Mouse (Mus musculus) B cell, adult 62 days (primary cell): ENCODE results near the gene Supt6. TPM values are rescaled to one million over a fixed set of nuclear protein-coding genes. Genes with fewer than 3 reads are reported as not detected.

Experiments
- total RNA-seq: library from RNA; stranded (reverse); gene quantifications from 4 replicates; pipeline ENCODE4 v1.2.4, GENCODE M21; 2023

Supt6 gene
- 74.7 to 76.9 TPM (median 76.1 TPM) in 4 replicates for total RNA-seq

DNA sequence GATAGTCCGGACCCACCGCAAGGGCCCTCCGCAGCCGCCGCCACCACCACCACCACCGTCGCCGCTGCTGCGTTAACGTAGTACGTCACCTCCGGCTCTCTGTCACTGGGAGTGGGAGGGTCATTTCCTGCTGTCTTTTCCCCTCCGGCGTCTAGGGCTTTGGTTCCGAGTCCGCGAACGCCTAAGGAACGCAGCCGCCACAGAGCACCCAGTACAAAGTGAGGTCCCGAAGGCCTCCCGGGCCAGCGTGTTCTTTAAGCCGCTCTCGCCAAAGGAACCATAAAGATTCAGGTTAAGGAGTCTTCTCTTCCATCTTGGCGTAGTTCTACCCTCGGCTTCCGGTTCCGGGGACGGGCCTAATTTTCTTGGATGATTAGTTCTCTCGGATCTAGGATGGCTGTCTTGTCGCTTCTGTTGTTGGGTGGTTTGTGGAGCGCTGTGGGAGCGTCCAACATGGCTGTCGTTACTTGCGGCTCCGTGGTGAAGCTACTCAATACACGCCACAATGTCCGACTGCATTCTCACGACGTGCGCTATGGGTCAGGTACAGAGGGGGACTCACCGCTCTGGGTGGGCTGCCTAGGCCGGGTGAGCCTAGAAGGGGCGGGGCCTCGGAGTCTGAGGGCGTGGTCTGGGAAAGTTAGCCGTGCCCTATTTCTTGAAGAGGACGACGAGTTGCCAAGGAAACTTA, at the start of gene Supt6, which contains the start of gene Sdf2:
TSS of gene Supt6 (minus strand) at position 361 of the 691 bp plus-strand sequence.
TSS of gene Sdf2 (plus strand) at position 120 of the 691 bp plus-strand sequence.

DNA sequence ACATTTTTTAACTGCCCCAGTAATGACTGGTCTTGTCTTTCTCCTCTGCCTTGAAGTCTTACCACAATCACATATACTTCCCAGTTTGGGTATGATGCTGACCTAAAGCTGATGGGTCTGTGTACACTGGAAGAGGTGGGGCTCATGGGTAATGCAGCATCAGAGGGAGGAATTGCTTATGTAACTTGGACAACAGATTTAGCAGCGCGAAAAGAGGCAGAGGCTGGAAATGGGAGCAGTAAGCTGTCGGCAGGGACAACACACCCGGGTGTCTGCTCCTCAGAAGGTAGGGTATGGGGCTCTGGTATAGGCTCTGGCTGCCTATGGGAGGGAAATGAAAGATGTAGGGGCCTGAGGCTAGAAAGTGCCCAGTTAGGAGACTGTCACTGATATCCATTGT, 44.9 kb upstream of the Supt6 start, which contains the start of gene BC030499:
TSS of gene BC030499 (plus strand) at position 188 of the 400 bp plus-strand sequence.

DNA sequence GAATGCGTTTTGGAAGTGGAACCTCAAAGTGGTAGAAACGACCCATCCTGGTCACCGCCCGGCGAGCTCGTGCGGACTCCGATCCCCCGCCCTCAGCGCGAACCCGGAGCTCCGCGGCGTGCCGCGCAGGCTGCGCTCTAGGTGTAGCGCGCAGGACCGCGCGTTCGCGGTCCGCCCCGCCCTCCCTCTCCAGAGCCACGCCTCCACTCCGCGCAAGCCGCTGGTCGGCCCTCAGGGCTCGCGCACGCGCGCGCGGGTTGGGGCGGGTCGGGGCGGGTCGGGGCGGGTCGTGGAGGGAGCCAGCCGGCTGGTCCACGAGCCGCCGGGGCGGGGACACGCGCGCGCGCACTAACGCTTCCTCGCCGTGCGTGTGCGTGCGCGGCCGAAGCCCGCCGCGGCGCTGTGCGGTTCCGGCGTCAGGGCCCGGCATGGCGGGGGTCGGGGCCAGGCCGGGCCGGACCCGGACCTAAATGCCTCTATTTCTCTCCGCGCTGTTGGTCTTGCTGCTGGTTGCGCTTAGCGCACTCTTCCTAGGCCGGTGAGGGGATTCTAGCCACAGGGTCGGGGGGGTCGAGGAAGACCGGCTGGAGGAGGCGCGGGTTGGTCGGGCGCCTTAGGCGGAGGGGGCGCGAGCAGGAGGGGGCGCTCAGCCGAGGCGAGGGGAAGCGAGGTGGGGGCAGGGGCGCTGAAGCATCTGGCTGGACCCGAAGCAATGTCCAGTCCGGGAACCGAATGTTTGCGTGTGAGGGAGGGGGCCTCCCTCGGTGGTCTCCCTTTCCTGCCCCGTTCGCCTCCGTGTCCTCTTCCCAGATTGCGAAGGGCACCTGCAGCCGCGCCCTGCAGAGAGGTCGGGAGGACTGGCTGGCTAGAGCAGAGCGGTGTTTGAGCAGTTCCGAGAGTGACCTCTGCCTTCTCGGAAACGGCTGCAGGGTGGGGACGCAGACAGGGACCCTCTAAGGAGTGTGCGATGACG, 15.9 kb upstream of the Supt6 start, which contains the start of gene 2610507B11Rik:
TSS of gene 2610507B11Rik (plus strand) at position 373 of the 973 bp plus-strand sequence.

DNA sequence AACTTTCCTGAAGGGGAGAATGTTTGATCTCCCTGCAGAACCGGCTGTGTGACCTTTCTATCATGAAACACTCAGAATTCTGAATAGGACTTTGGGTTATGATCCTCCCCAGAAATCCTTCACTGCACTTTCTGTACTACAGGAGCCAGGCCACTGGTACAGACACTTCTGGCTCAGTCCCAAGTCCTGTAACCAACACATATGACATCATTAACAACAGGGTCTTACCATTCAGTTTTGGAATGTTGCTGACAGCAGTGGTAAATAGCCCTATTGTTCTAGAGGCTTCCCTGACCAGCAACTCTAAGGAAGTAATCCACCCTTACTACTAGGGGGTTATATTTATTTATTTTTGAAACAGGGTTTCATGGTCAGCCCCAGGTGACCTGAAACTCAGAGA, 52.7 kb downstream of the Supt6 start, which contains the start of gene Proca1:
TSS of gene Proca1 (plus strand) at position 280 of the 400 bp plus-strand sequence.

DNA sequence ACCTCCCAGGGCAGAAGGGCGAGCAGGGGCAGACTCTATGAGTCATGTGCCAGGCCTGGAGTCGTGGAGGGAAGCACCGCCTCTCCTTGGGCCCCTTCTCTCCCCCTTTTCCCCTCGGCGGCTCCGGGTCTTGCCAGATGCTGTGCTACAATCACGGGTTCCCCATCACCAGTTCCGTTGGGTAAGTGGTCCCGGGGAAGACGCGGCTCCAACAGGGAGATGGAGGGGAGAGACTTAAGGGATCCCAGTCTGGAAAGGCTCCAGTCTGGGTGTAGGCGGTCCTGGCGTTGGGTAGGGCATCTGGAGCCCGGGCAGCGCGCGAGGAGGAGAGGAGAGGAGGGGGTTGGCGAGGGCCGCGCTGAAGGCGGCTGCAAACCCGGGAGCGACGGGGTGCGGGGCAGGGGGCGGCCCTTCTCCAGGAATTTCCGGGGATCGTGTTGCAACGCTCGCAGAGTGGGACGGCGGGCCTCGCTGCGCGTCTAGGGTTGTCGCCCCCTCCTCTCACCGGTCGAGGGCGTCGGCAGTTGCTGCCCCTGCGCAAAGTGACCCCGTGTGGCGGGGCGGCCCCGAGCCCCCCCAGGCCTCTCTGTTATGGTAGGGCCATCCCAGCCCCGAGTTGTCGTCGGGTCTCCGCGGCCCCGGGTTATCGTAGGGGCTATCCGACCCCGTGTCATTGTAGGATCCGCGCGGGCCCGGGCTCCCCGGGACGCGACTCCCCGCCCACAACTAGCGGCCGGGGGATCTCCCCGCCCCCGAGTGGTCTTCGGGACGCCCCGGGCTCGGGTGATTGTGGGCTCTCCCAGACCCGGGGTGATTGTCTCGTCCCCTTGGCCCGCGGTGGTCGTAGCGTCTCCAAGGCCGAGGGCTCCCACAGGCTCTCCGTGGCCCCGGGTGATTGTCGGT, 57.2 kb downstream of the Supt6 start, which contains the start of gene Rab34:
TSS of gene Rab34 (plus strand) at position 100 of the 903 bp plus-strand sequence.

DNA sequence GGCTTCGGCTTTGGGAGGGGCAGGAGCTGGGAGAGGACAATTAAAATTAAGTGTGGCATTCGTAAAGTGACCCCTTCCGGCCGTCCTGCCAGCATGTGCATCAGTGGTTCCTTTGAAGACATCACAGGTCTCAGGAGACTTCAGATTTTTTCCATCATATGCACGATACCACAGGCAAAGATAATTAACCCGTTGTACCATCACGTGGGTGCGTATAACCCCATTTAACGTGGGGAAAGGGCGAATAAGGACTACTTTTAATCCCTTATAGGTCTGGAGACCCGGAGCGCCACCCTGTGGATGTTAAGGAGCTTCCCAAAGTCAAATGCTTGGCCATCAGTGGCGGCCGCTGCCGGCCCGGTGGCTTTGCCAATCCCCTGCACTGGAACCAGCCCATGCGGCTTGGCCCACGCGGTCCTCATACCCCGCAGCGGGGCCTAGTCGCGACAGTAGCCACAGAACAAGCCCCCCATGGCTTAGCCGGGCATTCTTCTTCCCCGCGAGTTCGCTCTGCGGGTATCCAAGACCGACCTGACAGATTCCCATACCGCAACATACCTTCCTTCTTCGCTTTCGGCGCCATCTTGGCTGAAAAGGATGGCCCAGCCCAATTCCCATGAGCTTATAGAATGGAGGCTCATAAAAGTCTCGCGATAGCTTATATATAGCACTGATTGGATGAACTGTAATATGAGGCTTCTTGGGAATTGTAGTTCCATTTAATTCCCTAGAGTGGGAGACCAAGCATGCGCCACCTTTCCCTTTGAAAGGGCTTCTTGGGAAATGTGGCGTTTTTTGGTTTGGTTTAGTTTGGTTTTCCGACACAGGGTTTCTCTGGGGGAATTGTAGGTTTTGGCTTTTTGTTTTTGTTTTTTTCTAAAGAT, 62.6 kb downstream of the Supt6 start, which contains the start of gene Rpl23a:
TSS of gene Rpl23a (minus strand) at position 624 of the 884 bp plus-strand sequence.

DNA sequence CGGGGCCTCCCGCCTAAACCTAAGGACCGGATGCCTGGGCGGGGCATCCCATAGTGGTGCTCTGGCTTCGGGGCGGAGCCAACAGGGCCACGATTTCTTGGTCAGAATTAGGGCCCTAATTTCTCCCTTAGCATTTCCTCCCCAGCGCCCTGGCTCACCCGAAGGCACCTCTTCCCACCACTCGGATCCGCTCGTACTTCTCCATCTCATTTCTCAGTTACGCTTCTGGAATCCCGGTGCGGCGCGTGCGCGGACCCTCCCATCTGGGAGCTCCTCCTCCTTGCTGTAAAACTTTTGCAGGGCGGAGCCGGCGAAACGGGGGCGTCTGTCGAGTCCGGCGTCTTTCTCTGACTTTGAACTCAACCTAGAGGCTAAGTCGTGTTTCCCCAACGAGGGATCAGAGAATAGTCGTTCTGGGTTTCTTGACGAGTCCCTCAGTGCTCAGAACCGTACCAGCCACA, 69.4 kb downstream of the Supt6 start, which contains the start of the genes Nek8 and Tlcd1:
TSS of gene Nek8 (minus strand) at position 274 of the 461 bp plus-strand sequence.
TSS of gene Tlcd1 (plus strand) at position 310 of the 461 bp plus-strand sequence.

DNA sequence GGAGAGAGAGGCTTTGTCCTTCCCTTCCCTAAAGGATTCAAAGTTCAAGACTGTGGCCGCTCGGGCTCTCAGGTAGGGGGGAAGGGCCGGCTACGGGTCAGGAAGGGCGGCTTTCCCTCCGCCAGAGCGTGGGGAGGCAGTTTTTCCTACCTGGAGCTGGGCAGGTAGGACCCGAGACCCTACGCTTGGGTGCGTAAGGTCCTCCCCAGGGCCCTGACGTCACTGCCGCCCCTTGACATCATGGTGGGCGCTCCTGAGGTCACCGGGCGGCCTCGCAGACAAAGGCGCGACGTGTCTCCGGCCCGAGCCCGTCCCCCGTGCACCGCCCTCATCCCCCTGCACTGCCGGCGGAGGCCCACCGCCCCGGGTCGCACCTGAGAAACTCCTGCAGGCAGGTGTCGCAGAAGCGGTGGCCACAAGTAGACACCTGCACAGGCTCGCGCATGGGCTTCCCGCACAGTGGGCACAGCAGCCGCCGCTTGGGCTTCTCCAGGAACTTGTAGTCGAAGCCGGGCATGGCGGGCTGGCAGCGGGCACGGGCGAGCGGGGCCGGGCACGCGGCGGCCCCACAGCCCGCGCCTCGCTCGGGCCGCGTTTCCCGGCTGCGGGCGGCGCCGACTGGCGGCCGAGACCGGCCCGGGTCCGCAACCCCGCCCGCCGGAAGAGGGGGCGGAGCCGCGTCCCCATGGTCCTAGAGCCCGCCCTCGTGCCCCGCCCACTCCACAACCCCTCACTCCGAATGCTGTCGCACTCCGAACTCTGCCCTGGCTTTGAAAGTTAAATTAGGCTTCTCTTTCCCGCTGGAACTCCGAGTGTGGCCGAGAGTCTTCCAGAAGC, 80.6 kb downstream of the Supt6 start, which contains the start of gene Traf4:
TSS of gene Traf4 (minus strand) at position 666 of the 837 bp plus-strand sequence.

Other genes starting within 250 kb of the Supt6 start
- 0.63 to 0.98 TPM (median 0.91 TPM) in 4 replicates for gene Dhrs13, start 213.7 kb downstream of the Supt6 start, total RNA-seq
- gene Flot2, start 208.1 kb downstream of the Supt6 start, total RNA-seq, result 11.9 to 17.5 TPM (median 14.8 TPM) in 4 replicates
- gene Eral1, start 165.6 kb downstream of the Supt6 start, total RNA-seq, result 23.7 to 25.0 TPM (median 24.0 TPM) in 4 replicates
- 15.7 to 20.1 TPM (median 16.6 TPM) in 4 replicates for gene Fam222b, start 151.3 kb downstream of the Supt6 start, total RNA-seq
- 50.8 to 67.2 TPM (median 56.4 TPM) in 4 replicates for gene Traf4, start 80.4 kb downstream of the Supt6 start, total RNA-seq
- gene Nek8, start 69.3 kb downstream of the Supt6 start, total RNA-seq, result 16.5 to 22.9 TPM (median 19.9 TPM) in 4 replicates
- 2.1 to 5.5 TPM (median 4.1 TPM) in 4 replicates for gene Tlcd1, start 69.3 kb downstream of the Supt6 start, total RNA-seq
- 2,528 to 2,656 TPM (median 2,571 TPM) in 4 replicates for gene Rpl23a, start 62.4 kb downstream of the Supt6 start, total RNA-seq
- gene Rab34, start 57.6 kb downstream of the Supt6 start, total RNA-seq, result 0.81 to 1.8 TPM (median 1.6 TPM) in 3 of 4 replicates, not detected in the other
- 0.63 TPM in 1 of 4 replicates, not detected in the others for gene Proca1, start 52.6 kb downstream of the Supt6 start, total RNA-seq
- 54.3 to 61.5 TPM (median 58.9 TPM) in 4 replicates for gene Sdf2, start 241 bp downstream of the Supt6 start, total RNA-seq
- 115 to 122 TPM (median 118 TPM) in 4 replicates for gene 2610507B11Rik, start 15.8 kb upstream of the Supt6 start, total RNA-seq
- gene BC030499, start 44.9 kb upstream of the Supt6 start, total RNA-seq, result 1.2 to 3.9 TPM (median 2.8 TPM) in 4 replicates
- gene Spag5, start 55.5 kb upstream of the Supt6 start, total RNA-seq, result 2.2 to 7.1 TPM (median 5.1 TPM) in 4 replicates
- 29.4 to 37.0 TPM (median 32.5 TPM) in 4 replicates for gene Aldoc, start 77.0 kb upstream of the Supt6 start, total RNA-seq
- gene Pigs, start 82.4 kb upstream of the Supt6 start, total RNA-seq, result 53.5 to 55.3 TPM (median 54.2 TPM) in 4 replicates
- 50.8 to 68.8 TPM (median 61.6 TPM) in 4 replicates for gene Unc119, start 97.5 kb upstream of the Supt6 start, total RNA-seq
- gene Foxn1, start 140.6 kb upstream of the Supt6 start, total RNA-seq, result not detected in 4 replicates
- not detected in 4 replicates for gene Slc13a2, start 176.2 kb upstream of the Supt6 start, total RNA-seq
- gene Slc46a1, start 219.7 kb upstream of the Supt6 start, total RNA-seq, result 0.48 to 1.8 TPM (median 0.79 TPM) in 4 replicates